Mouse (Mus musculus) CH12.LX (cell line): ENCODE results near the gene Polm. TPM values are rescaled to one million over a fixed set of nuclear protein-coding genes. Genes with fewer than 3 reads are reported as not detected.

ENCODE experiments used
- DNase-seq: peaks from one replicate; pipeline ENCODE4 v3.0.0-alpha.2; 2013; ENCODE audit errors: extremely low read depth
- H3K27ac ChIP-seq: 2 replicates; pipeline ENCODE4 v1.5.1; 2012; ENCODE audit warnings: low read depth, mild to moderate bottlenecking, control low read depth, moderate library complexity; ENCODE audit not compliant: insufficient read depth
- H3K27me3 ChIP-seq: replicated peaks from 2 replicates; pipeline ENCODE3; 2012; ENCODE audit warnings: inconsistent platforms
- H3K36me3 ChIP-seq, 2 experiments: replicated peaks in 1 of 2; 2 replicates each; pipeline versions ENCODE3 to v1.6.1; 2012; ENCODE audit warnings: inconsistent platforms in 1 of 2, low read length in 1 of 2, mild to moderate bottlenecking in 1 of 2, mixed read lengths in 1 of 2, moderate library complexity in 1 of 2; ENCODE audit not compliant: control insufficient read depth in 1 of 2, insufficient read depth in 1 of 2
- H3K4me1 ChIP-seq, 2 experiments: 2 replicates each; pipeline ENCODE4 v1.6.1; 2012; ENCODE audit warnings: inconsistent platforms in 1 of 2, moderate library complexity in 1 of 2; ENCODE audit not compliant: insufficient read depth in 2 of 2, control insufficient read depth in 1 of 2
- H3K4me2 ChIP-seq: 2 replicates; pipeline ENCODE4 v1.6.1; 2012; ENCODE audit warnings: low read depth, mild to moderate bottlenecking, control low read depth; ENCODE audit not compliant: poor library complexity, insufficient read depth, severe bottlenecking
- H3K4me3 ChIP-seq, 3 experiments: fragments of 150-350 bp in 1 of 3; sonication (generic) in 1 of 3; replicated peaks in 1 of 3; 2 replicates each; pipeline versions ENCODE3 to v1.5.1; 2011 to 2012; ENCODE audit warnings: low read depth in 2 of 3, low read length in 2 of 3, mild to moderate bottlenecking in 2 of 3, moderate library complexity in 2 of 3, control low read depth in 1 of 3, improper control_type of control experiment in 1 of 3, inconsistent platforms in 1 of 3, mixed read lengths in 1 of 3; ENCODE audit not compliant: poor library complexity in 1 of 3
- H3K79me2 ChIP-seq: replicated peaks from 2 replicates; pipeline ENCODE4 v1.6.1; 2012; ENCODE audit warnings: mild to moderate bottlenecking, moderate library complexity; ENCODE audit not compliant: control insufficient read depth, poor library complexity, insufficient read depth, severe bottlenecking; ENCODE audit errors: extremely low read depth
- H3K9ac ChIP-seq: 2 replicates; pipeline ENCODE4 v1.6.1; 2012; ENCODE audit warnings: low read depth, mild to moderate bottlenecking, control low read depth, moderate library complexity; ENCODE audit not compliant: insufficient read depth
- H3K9me3 ChIP-seq: replicated peaks from 2 replicates; pipeline ENCODE3; 2012; ENCODE audit warnings: low read length, inconsistent platforms, mixed read lengths
- BHLHE40 ChIP-seq: IDR thresholded peaks from 2 replicates; pipeline ENCODE4 v1.6.1; 2011; ENCODE audit warnings: mild to moderate bottlenecking, low read depth, low read length, improper control_type of control experiment
- CHD1 ChIP-seq: IDR thresholded peaks from 2 replicates; pipeline ENCODE4 v1.6.1; 2012; ENCODE audit warnings: low read depth, low read length, improper control_type of control experiment, inconsistent platforms
- CHD2 ChIP-seq: IDR thresholded peaks from 2 replicates; pipeline ENCODE4 v1.6.1; 2011; ENCODE audit warnings: low read length, improper control_type of control experiment
- CTCF ChIP-seq, 2 experiments: IDR thresholded peaks in 1 of 2; conservative IDR thresholded peaks in 1 of 2; 2 replicates each; pipeline ENCODE4 v1.5.1; 2011 to 2012; ENCODE audit warnings: low read depth in 2 of 2, low read length in 2 of 2, improper control_type of control experiment in 1 of 2, inconsistent platforms in 1 of 2, mild to moderate bottlenecking in 1 of 2, moderate library complexity in 1 of 2
- E2F4 ChIP-seq: IDR thresholded peaks from 2 replicates; pipeline ENCODE4 v1.6.1; 2011; ENCODE audit warnings: low read depth, low read length, improper control_type of control experiment; ENCODE audit not compliant: insufficient replicate concordance
- ELF1 ChIP-seq: IDR thresholded peaks from 2 replicates; pipeline ENCODE4 v1.6.1; 2014; ENCODE audit warnings: low read depth, mild to moderate bottlenecking, inconsistent platforms, low read length, improper control_type of control experiment
- EP300 ChIP-seq: IDR thresholded peaks from 2 replicates; pipeline ENCODE4 v1.6.1; 2011; ENCODE audit warnings: low read length, improper control_type of control experiment
- ETS1 ChIP-seq: conservative IDR thresholded peaks from 2 replicates; pipeline ENCODE4 v1.6.1; 2012; ENCODE audit warnings: low read depth, mild to moderate bottlenecking, inconsistent platforms, low read length, improper control_type of control experiment, moderate library complexity
- HCFC1 ChIP-seq: IDR thresholded peaks from 2 replicates; pipeline ENCODE4 v1.6.1; 2012; ENCODE audit warnings: low read depth, mild to moderate bottlenecking, inconsistent platforms, low read length, improper control_type of control experiment
- IRF4 ChIP-seq: IDR thresholded peaks from 2 replicates; pipeline ENCODE4 v1.6.1; 2014; ENCODE audit warnings: low read depth, mild to moderate bottlenecking, inconsistent platforms, low read length, improper control_type of control experiment
- JUND ChIP-seq: conservative IDR thresholded peaks from 2 replicates; pipeline ENCODE4 v1.6.1; 2011; ENCODE audit warnings: low read depth, low read length, improper control_type of control experiment
- KAT2A ChIP-seq: IDR thresholded peaks from 2 replicates; pipeline ENCODE4 v1.6.1; 2012; ENCODE audit warnings: low read length, improper control_type of control experiment, inconsistent platforms; ENCODE audit not compliant: insufficient replicate concordance
- MAFK ChIP-seq: IDR thresholded peaks from 2 replicates; pipeline ENCODE4 v1.6.1; 2011; ENCODE audit warnings: low read length, improper control_type of control experiment; ENCODE audit not compliant: insufficient replicate concordance
- MAX ChIP-seq: IDR thresholded peaks from 2 replicates; pipeline ENCODE4 v1.6.1; 2011; ENCODE audit warnings: low read length, improper control_type of control experiment
- MAZ ChIP-seq: IDR thresholded peaks from 2 replicates; pipeline ENCODE4 v1.6.1; 2012; ENCODE audit warnings: low read depth, mild to moderate bottlenecking, inconsistent platforms, low read length, improper control_type of control experiment, moderate library complexity
- MXI1 ChIP-seq: IDR thresholded peaks from 2 replicates; pipeline ENCODE4 v1.6.1; 2011; ENCODE audit warnings: mild to moderate bottlenecking, low read depth, low read length, improper control_type of control experiment
- MYC ChIP-seq: IDR thresholded peaks from 2 replicates; pipeline ENCODE4 v1.6.1; 2011; ENCODE audit warnings: low read depth, mild to moderate bottlenecking, improper control_type of control experiment, low read length
- PAX5 ChIP-seq: IDR thresholded peaks from 2 replicates; pipeline ENCODE4 v1.6.1; 2012; ENCODE audit warnings: low read length, inconsistent platforms, mixed read lengths
- POLR2AphosphoS2 ChIP-seq: IDR thresholded peaks from 2 replicates; pipeline ENCODE4 v1.6.1; 2011; ENCODE audit warnings: low read depth, low read length, improper control_type of control experiment
- RAD21 ChIP-seq: IDR thresholded peaks from 2 replicates; pipeline ENCODE4 v1.6.1; 2011; ENCODE audit warnings: low read depth, mild to moderate bottlenecking, low read length, improper control_type of control experiment, moderate library complexity
- RCOR1 ChIP-seq: conservative IDR thresholded peaks from 2 replicates; pipeline ENCODE4 v1.6.1; 2012; ENCODE audit warnings: low read depth, mild to moderate bottlenecking, inconsistent platforms, low read length, improper control_type of control experiment
- SIN3A ChIP-seq: IDR thresholded peaks from 2 replicates; pipeline ENCODE4 v1.6.1; 2012; ENCODE audit warnings: low read length, improper control_type of control experiment, inconsistent platforms
- SMC3 ChIP-seq: IDR thresholded peaks from 2 replicates; pipeline ENCODE4 v1.6.1; 2011; ENCODE audit warnings: low read depth, low read length, improper control_type of control experiment
- TCF12 ChIP-seq: IDR thresholded peaks from 2 replicates; pipeline ENCODE4 v1.6.1; 2014; ENCODE audit warnings: low read depth, mild to moderate bottlenecking, inconsistent platforms, low read length, improper control_type of control experiment
- UBTF ChIP-seq: IDR thresholded peaks from 2 replicates; pipeline ENCODE4 v1.6.1; 2012; ENCODE audit warnings: low read depth, mild to moderate bottlenecking, inconsistent platforms, low read length, improper control_type of control experiment, moderate library complexity
- USF1 ChIP-seq: IDR thresholded peaks from 2 replicates; pipeline ENCODE4 v1.6.1; 2014; ENCODE audit warnings: low read depth, mild to moderate bottlenecking, inconsistent platforms, low read length, improper control_type of control experiment
- USF2 ChIP-seq: conservative IDR thresholded peaks from 2 replicates; pipeline ENCODE4 v1.6.1; 2011; ENCODE audit warnings: low read depth, low read length, improper control_type of control experiment
- ZC3H11A ChIP-seq: IDR thresholded peaks from 2 replicates; pipeline ENCODE4 v1.6.1; 2012; ENCODE audit warnings: low read depth, mild to moderate bottlenecking, inconsistent platforms, low read length, improper control_type of control experiment
- ZKSCAN1 ChIP-seq: IDR thresholded peaks from 2 replicates; pipeline ENCODE4 v1.6.1; 2012; ENCODE audit warnings: low read depth, inconsistent platforms, low read length, improper control_type of control experiment, borderline replicate concordance
- ZMIZ1 ChIP-seq: IDR thresholded peaks from 2 replicates; pipeline ENCODE4 v1.6.1; 2012; ENCODE audit warnings: low read depth, mild to moderate bottlenecking, inconsistent platforms, low read length, improper control_type of control experiment
- dilution Hi-C: fragments of 300-500 bp; cut with MboI; formaldehyde crosslinking; loops from 2 replicates; pipeline ENCODE4 v1.14.3; 2020; ENCODE audit warnings: low sequenced_read_pairs; ENCODE audit not compliant: extremely low pct_unique_long_range_greater_than_20kb, extremely low pct_ligation_motif_present
- in situ Hi-C: fragments of 300-500 bp; cut with MboI; formaldehyde crosslinking; loops from 3 replicates; pipeline ENCODE4 v1.14.3; 2019; ENCODE audit warnings: low sequenced_read_pairs, low pct_ligation_motif_present, low pct_unique_long_range_greater_than_20kb, mixed read lengths
- polyA plus RNA-seq: library from polyadenylated mRNA; unstranded; fragments of >175 nt; gene quantifications from 2 replicates; pipeline ENCODE4 v1.2.1, GENCODE M21; 2012; ENCODE audit warnings: low read depth; ENCODE audit not compliant: insufficient read length
- total RNA-seq, 2 experiments: library from RNA; depleted of rRNA; stranded (reverse); fragments of 300-350 nt in 1 of 2; fragments of >200 nt in 1 of 2; gene quantifications; 2 replicates each; pipeline ENCODE4 v1.2.3; 2012 to 2014

The Polm gene
- total and polyA plus RNA-seq, 3 experiments, result 1.9 to 9.7 (median 4.1) TPM

- in situ Hi-C loops, result no loop called here
- Histone ChIP-seq H3K27ac (peak overlapping the region; percentile 53), H3K27me3 (no peaks in the 10 kb centered on the region), H3K79me2 (peaks cover 24% of the 10 kb centered on the region), H3K9ac (peak overlapping the region; percentile 74), H3K4me2 (peak overlapping the region; percentile 90), H3K4me1 (peaks cover 18 to 41% of the 10 kb centered on the region in 2 experiments), H3K4me3 (peak overlapping the region; percentile 34 to 73 (median 56)), H3K9me3 (peaks cover 2% of the 10 kb centered on the region), H3K36me3 (peaks cover 30 to 33% of the 10 kb centered on the region in 2 experiments)
- peak; percentile 54 for DNase-seq
- dilution Hi-C loops, result no loop called here
- TF ChIP-seq SMC3 (no peak), MAFK (0 out of 2 replicates have a peak, but pooled peaks have one; percentile 28), BHLHE40 (0 out of 2 replicates have a peak, but pooled peaks have one; percentile 14), CHD2 (no peak), MYC (peak; percentile 5; the same call in 1 of the 2 replicates), ZMIZ1 (no peak), ETS1 (no peak), E2F4 (no peak), IRF4 (no peak; the same call in 1 of the 2 replicates)
These were observed 40.8 kb upstream of the Polm start for GRCm38 (mm10) chr11:5878661-5879060.

- peaks cover 2% of the 10 kb centered on the region for H3K9me3 ChIP-seq
- peak within 1 kb of the TSS; percentile 90 for H3K4me2 ChIP-seq
- H3K79me2 ChIP-seq, result peaks cover 24% of the 10 kb centered on the region
- H3K36me3 ChIP-seq, result peaks cover 37 to 39% of the 10 kb centered on the region in 2 experiments
- H3K27ac ChIP-seq, result peak within 1 kb of the TSS; percentile 53
- no peaks in the 10 kb centered on the region for H3K27me3 ChIP-seq
- peaks cover 18 to 40% of the 10 kb centered on the region in 2 experiments for H3K4me1 ChIP-seq
- DNase-seq, result peak; percentile 100
- H3K9ac ChIP-seq, result peak within 1 kb of the TSS; percentile 74
- dilution Hi-C loops, result no loop called here
- in situ Hi-C loops, result no loop called here
- H3K4me3 ChIP-seq, result peak within 1 kb of the TSS; percentile 65 to 79 (median 73)
- no peak for TF ChIP-seq MAFK
- peak; percentile 59 for TF ChIP-seq MYC
- TF ChIP-seq CHD1, result 0 out of 2 replicates have a peak, but pooled peaks have one; percentile 49
- TF ChIP-seq PAX5, result no peak
- peak; percentile 94 for TF ChIP-seq POLR2AphosphoS2
- TF ChIP-seq SMC3, result no peak
- TF ChIP-seq ELF1, result peak; percentile 85
- TF ChIP-seq E2F4, result peak; percentile 51; the same call in 1 of the 2 replicates
- no peak for TF ChIP-seq ZC3H11A
- TF ChIP-seq UBTF, result peak; percentile 71; the same call in 1 of the 2 replicates
- TF ChIP-seq MAX, result peak; percentile 79; the same call in 1 of the 2 replicates
- peak; percentile 66 for TF ChIP-seq HCFC1
- no peak for TF ChIP-seq CTCF (conservative IDR thresholded peaks at IDR 0.05 in 1 of 2, IDR thresholded peaks at IDR 0.05 in 1 of 2; ENCODE audit: low read depth in 2 of 2, low read length in 2 of 2)
- TF ChIP-seq USF1, result no peak
- TF ChIP-seq USF2, result no peak; the same call in 1 of the 2 replicates
- TF ChIP-seq RCOR1, result no peak
- no peak for TF ChIP-seq JUND
- TF ChIP-seq KAT2A, result peak; percentile 57; the same call in 1 of the 2 replicates
- peak; percentile 93 for TF ChIP-seq SIN3A
- peak; percentile 95 for TF ChIP-seq MXI1
- peak; percentile 38; the same call in 1 of the 2 replicates for TF ChIP-seq MAZ
- TF ChIP-seq IRF4, result no peak; the same call in 1 of the 2 replicates
- peak; percentile 64 for TF ChIP-seq BHLHE40
- TF ChIP-seq ZKSCAN1, result no peak
- TF ChIP-seq TCF12, result peak; percentile 94
- no peak for TF ChIP-seq EP300
- no peak for TF ChIP-seq RAD21
These were observed 40.2 kb upstream of the Polm start, which contains the start of gene Pold2 for GRCm38 (mm10) chr11:5877921-5878526. Gene Pold2, minus strand, starts transcription at chr11:5878292.
